Mouse (Mus musculus) urinary bladder, postnatal 4 days (tissue): Measurements from ENCODE around the gene Gabrg2.

Experiments used
- DNase-seq, 2 experiments: peaks; one replicate each; pipeline ENCODE4 v3.0.0; 2021 to 2022; ENCODE audit warnings: low spot score in 2 of 2

Gene Gabrg2

DNA sequence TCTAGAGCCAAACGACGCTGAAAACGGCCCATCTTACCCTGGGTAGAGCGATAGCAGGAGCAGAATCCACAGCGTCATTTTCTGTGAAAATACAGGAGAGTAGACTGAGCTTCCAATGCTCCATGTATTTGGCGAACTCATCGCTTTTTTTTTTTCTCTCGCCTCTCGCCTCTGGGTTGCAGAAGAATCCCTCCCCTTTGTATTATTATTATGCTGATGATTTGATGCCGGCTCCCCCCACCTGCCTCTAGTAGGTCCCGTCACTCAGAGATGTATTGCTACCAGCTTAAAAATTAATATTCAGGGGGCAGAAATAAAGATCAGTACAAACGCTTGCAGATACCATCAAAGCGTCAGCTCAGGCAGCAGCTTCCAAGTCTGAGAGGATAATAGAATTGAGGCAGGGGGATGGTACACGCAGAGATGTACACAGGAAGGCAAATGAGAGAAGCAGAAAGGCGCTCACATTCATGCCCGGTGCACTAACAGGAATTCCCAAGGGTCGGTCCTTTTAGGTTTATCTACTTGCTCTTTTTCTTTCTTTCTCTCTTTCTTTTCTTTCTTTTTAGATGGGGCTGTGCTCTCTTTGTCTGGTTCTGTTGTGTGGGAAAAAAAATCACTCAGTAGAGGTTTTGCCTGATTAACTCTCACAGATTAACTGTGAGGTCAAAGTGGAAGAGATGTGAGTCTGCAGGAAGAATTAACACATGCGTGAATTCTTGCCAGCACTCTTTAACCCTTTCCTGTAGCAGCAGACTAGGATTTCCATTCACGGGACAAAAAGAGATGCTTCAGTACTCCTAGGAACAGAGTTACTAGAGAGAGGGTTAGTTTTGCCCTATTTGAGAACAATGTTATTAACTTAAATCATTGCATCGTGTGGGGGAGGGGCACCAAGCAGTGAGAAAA, at the start of gene Gabrg2:
Gene Gabrg2 (minus strand): TSS at position 668 of the 909 bp plus-strand sequence.
- DNase-seq, result no peak

DNA sequence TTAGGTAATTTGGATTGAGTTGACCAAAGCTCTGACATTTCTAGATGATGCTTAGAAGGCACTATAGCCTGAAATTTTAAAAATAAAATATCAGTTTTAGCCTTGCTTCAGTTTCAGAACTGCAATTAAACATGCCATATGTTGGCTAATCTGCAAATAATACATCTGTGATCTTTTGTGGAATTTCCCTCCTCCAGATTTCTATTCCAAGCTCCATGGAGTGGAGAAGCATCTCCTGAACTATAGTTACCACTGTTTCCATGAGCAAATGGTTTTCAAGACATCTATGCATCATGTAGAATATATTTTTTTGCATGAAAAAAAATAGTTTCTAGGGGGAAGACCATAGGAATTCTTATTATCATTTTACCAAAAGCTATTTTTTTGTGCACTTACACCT, 47.5 kb upstream of the Gabrg2 start:
- no peak for DNase-seq

DNA sequence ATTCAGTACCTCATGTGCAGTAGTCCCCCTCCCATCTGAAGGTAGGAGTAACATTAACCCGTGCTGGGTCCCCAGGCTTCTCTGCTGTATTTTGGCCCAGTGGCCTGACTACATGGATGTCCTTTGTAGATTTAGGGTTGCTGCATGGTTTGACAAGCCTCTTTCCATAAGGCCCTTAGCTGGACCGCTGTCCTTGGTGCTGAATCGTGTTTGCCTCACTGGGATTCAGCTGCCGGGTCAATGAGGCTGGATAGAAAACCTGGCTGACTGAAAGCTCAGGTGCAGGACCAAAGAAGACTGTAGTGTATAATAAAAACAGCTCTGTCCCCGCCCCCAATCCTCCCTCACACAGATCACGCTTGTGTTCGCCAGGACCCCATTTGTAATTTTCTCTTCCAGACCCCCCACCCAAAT, 1.2 kb downstream of the Gabrg2 start:
- DNase-seq, result peak; percentile 36 to 73

- DNase-seq, result no peak
Measured at GRCm38 (mm10) chr11:41980152-41980551, 20.5 kb downstream of the Gabrg2 start.

DNA sequence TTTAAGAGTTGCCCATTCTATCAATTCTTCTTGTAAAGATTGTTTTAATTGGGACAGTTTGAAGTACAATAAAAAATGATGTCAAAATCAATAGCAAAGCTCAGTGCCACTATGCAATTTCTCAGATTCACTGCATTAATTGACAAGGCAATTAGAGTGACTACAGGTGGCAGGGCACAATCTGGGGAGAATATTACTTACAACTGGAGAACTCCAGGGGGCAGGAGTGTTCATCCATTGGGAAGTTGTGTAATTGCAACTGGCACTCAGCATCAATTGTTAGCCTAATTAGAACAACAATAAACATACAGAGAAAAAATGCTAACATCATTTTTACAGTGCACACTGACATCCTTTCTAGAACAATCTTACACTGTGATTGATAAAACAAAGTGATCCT, 32.1 kb downstream of the Gabrg2 start:
- DNase-seq, result no peak

DNA sequence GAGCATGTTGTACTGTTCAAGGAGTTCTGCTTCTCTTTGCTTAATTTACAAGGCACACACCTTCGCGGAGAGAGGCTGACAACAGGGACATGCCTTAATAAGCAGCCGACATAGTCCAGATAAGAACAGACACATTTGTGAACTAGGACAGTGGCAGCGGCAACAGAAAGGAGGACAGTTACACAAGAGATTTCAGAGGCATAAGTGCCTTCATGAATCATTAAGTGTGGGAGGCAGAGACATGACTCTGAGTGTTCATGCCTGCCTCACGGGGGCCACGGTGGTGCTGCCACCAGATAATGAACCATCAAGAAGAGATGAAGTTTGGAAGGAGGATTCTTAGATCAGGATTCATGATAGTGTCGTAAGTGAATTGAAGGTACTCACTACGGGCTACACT, 38.0 kb downstream of the Gabrg2 start:
- no peak for DNase-seq

DNA sequence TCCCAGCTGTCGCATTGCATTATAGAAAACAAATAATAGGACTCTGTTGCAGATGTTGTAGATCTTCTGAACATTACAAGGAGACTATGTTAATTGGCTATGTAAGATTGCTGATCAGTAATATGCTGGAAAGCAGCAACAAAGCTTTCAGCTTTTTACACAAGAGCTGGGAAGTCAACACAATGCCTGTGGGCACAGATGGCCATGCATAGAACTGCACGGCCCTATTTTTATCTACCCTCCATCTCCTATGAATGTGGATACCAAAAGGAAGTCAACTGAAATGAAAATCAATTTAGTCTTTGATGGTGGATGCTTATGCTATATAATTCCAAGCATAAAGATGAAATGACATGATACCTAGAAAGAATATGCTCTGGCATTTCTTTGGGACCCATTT, 47.1 kb downstream of the Gabrg2 start:
- no peak for DNase-seq

DNA sequence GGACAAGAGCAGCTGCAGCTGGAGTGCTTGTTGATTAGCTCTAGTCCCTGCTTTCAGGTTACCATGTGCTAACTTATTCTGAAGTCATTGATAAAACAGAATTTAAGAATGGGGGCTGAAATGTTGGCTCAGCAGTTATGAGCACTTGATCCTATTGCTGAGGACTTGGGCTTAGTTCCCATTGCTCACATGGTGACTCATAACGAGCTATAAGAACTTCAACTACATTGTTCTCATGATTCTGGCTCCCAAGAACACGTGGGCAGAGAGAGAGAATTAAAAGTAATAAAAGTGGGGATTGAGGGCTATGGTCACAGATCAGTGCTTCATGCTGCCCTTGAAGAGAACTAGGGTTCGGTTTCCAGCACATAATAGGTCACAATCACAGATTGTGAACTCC, 48.8 kb downstream of the Gabrg2 start:
- no peak for DNase-seq

DNA sequence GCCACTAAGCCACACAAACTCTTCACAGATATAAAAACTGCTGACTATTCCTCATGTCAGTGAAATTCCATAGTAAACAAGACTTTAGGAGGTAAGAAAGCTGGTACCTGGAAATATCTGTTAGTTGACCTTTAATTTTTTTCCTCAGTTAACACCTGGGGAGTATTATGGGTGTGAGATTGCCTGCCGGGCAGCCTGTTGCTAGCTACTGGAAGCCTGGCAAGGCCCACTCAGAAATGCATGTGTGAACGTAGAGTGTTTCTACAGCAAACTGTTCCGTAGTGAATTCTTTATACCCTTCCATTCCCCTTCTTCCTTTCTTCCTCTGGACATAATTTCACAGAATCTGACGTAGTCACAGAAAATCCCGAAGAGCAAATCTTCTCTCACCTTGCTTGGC, 55.2 kb downstream of the Gabrg2 start:
- DNase-seq, result no peak

DNA sequence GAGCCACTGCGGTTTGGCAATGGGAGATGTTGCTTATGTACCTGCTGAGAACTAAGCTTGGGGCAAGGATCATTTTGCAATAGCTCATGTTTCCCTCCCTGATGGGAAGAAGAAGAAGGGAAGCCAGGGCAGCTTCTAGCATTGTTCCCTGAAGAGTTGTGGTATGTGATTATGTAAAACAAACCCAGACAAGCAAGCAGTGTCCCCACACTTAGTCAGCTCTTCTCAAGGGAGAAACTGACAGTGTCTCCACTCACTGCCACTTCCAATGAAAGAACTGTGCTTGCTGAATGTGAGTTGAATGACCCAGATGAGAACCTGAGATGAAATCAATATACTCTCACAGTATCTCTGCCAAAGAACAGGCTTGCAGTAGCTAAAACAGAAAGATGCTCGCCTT, 62.7 kb downstream of the Gabrg2 start:
- no peak for DNase-seq

GRCm38 (mm10) chr11:41918864-41919263, 81.8 kb downstream of the Gabrg2 start:
- DNase-seq, result no peak

GRCm38 (mm10) chr11:41914066-41914465, 86.6 kb downstream of the Gabrg2 start:
- no peak for DNase-seq

DNA sequence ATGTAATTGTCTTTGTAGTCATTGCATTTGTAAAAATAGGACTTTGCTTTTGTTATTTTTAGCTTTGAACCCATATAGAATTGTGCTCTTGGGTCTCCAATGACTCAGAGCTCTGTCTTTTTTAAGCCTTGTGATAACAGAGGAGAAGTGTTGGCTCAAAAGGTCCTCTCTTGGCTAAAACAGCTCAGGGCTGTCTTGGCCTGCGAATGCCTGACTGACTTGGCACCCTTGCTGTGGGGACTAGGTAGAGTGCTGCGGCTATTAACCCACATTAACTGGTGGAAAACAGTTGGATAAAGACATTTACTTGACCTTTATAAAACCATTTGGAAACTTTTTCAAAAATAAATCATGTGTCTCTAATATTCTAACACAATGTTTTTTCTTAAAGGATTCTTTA, 97.0 kb downstream of the Gabrg2 start:
- no peak for DNase-seq
